Mouse (Mus musculus): Measurements from ENCODE around the gene Trpc5. TPM values are rescaled to one million over a fixed set of nuclear protein-coding genes. Genes with fewer than 3 reads are reported as not detected.

Gene Trpc5
- total and polyA plus RNA-seq, 3 experiments = 0.03 TPM; not detected in 2

GRCm38 (mm10) chrX:144420259-144420658 lies 267.7 kb downstream of the Trpc5 start:
- Histone ChIP-seq H3K36me3 (ENCODE audit: control insufficient read depth in 1 of 2, insufficient read depth in 2 of 2, low read length in 2 of 2) (no peaks in the 10 kb centered on the region), H3K27me3 (ENCODE audit: control insufficient read depth in 1 of 2, insufficient read depth in 2 of 2, low read length in 2 of 2) (no peaks in the 10 kb centered on the region; a peak in 1 of 4 replicates), H3K79me2 (ENCODE audit: control insufficient read depth, insufficient read depth, low read length, poor library complexity) (no peaks in the 10 kb centered on the region), H3K9me3 (replicated peaks; ENCODE audit: insufficient read depth, low read length) (no peaks in the 10 kb centered on the region), H3K27ac (ENCODE audit: control insufficient read depth, low read depth, low read length) (no peak overlapping the region), H3K9ac (ENCODE audit: control insufficient read depth, low read depth, low read length, poor library complexity, severe bottlenecking) (no peak overlapping the region), H3K4me3 (ENCODE audit: control insufficient read depth in 1 of 2, insufficient read depth in 1 of 2, low read depth in 2 of 2, low read length in 2 of 2) (no peak overlapping the region), H3K4me1 (ENCODE audit: control insufficient read depth in 1 of 2, insufficient read depth in 2 of 2, low read length in 2 of 2) (no peaks in the 10 kb centered on the region)
- no peak for TF ChIP-seq UBTF (IDR thresholded peaks at IDR 0.05; ENCODE audit: borderline replicate concordance, insufficient read depth, low read depth, low read length)
- no peak for TF ChIP-seq KAT2A (conservative IDR thresholded peaks at IDR 0.05; ENCODE audit: low read depth, low read length)
- TF ChIP-seq HCFC1 (IDR thresholded peaks at IDR 0.05; ENCODE audit: low read depth, low read length) = no peak
- TF ChIP-seq BHLHE40 (IDR thresholded peaks at IDR 0.05; ENCODE audit: borderline replicate concordance, low read depth, low read length) = no peak
- no peak for TF ChIP-seq MXI1 (IDR thresholded peaks at IDR 0.05; ENCODE audit: low read depth, low read length)
- no peak for TF ChIP-seq MAFK (IDR thresholded peaks at IDR 0.05; ENCODE audit: borderline replicate concordance, low read depth, low read length)
- no peak for TF ChIP-seq GATA1 (IDR thresholded peaks at IDR 0.05; ENCODE audit: low read depth, low read length)
- TF ChIP-seq ELF1 (IDR thresholded peaks at IDR 0.05; ENCODE audit: low read depth, low read length) = no peak
- no peak for TF ChIP-seq E2F4 (IDR thresholded peaks at IDR 0.05; ENCODE audit: borderline replicate concordance, low read depth, low read length)
- no peak for TF ChIP-seq MAZ (IDR thresholded peaks at IDR 0.05; ENCODE audit: low read depth, low read length)
- no peak for TF ChIP-seq TAL1 (IDR thresholded peaks at IDR 0.05; ENCODE audit: low read length)
- TF ChIP-seq NELFE (IDR thresholded peaks at IDR 0.05; ENCODE audit: low read depth, low read length) = no peak
- no peak for TF ChIP-seq SMC3 (IDR thresholded peaks at IDR 0.05; ENCODE audit: low read depth, low read length)
- TF ChIP-seq CTCF (IDR thresholded peaks at IDR 0.05 in 2 of 3, conservative IDR thresholded peaks at IDR 0.05 in 1 of 3; ENCODE audit: control insufficient read depth in 1 of 3, insufficient read depth in 1 of 3, low read depth in 2 of 3, low read length in 3 of 3, poor library complexity in 1 of 3, severe bottlenecking in 1 of 3) = no peak
- TF ChIP-seq POLR2AphosphoS2 (IDR thresholded peaks at IDR 0.05; ENCODE audit: low read length) = no peak
- no peak for TF ChIP-seq ETS1 (IDR thresholded peaks at IDR 0.05; ENCODE audit: low read depth, low read length)
- TF ChIP-seq RCOR1 (IDR thresholded peaks at IDR 0.05; ENCODE audit: low read depth, low read length) = no peak
- no peak for TF ChIP-seq MEF2A (IDR thresholded peaks at IDR 0.05; ENCODE audit: extremely low read depth, insufficient replicate concordance, low read depth, low read length, poor library complexity, severe bottlenecking)
- DNase-seq (ENCODE audit: low read depth, low spot score) = no peak

DNA sequence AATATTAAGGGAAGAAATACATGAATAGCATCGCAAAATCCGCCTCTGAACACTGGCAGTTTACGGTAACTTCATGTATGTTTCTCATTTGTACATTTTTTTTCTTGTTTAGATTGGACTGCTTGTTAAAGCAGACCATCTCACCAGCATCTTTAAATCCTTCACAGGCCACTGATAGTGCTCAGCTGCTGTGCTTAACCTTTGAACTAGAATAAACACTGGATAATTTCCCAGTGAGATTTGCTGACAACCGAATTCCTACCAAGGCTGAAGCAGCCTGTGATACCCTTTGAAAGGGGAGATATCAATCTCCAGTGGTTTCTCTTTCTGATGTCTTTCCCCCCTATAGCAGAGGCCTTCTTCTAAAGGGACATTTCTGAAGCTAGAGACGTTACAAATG lies 279.9 kb downstream of the Trpc5 start:
- Histone ChIP-seq H3K4me3 (ENCODE audit: control insufficient read depth in 1 of 2, insufficient read depth in 1 of 2, low read depth in 2 of 2, low read length in 2 of 2) (no peak overlapping the region), H3K9me3 (replicated peaks; ENCODE audit: insufficient read depth, low read length) (no peaks in the 10 kb centered on the region), H3K36me3 (ENCODE audit: control insufficient read depth in 1 of 2, insufficient read depth in 2 of 2, low read length in 2 of 2) (no peaks in the 10 kb centered on the region), H3K79me2 (ENCODE audit: control insufficient read depth, insufficient read depth, low read length, poor library complexity) (no peaks in the 10 kb centered on the region), H3K9ac (ENCODE audit: control insufficient read depth, low read depth, low read length, poor library complexity, severe bottlenecking) (no peak overlapping the region), H3K4me1 (ENCODE audit: control insufficient read depth in 1 of 2, insufficient read depth in 2 of 2, low read length in 2 of 2) (peaks cover 0 to 2% of the 10 kb centered on the region in 2 experiments; a peak in 1 of 4 replicates), H3K27ac (ENCODE audit: control insufficient read depth, low read depth, low read length) (no peak overlapping the region), H3K27me3 (ENCODE audit: control insufficient read depth in 1 of 2, insufficient read depth in 2 of 2, low read length in 2 of 2) (no peaks in the 10 kb centered on the region)
- TF ChIP-seq RAD21 (IDR thresholded peaks at IDR 0.05; ENCODE audit: low read depth, low read length) (no peak), NRF1 (IDR thresholded peaks at IDR 0.05; ENCODE audit: insufficient read depth, low read depth, low read length, poor library complexity, severe bottlenecking) (no peak), ETS1 (IDR thresholded peaks at IDR 0.05; ENCODE audit: low read depth, low read length) (no peak), USF1 (IDR thresholded peaks at IDR 0.05; ENCODE audit: low read depth, low read length) (no peak), MYC (IDR thresholded peaks at IDR 0.05; ENCODE audit: low read depth, low read length) (no peak), TAL1 (IDR thresholded peaks at IDR 0.05; ENCODE audit: low read length) (no peak), TBP (IDR thresholded peaks at IDR 0.05; ENCODE audit: low read depth, low read length) (no peak), GABPA (IDR thresholded peaks at IDR 0.05; ENCODE audit: low read depth, low read length) (no peak), ZMIZ1 (IDR thresholded peaks at IDR 0.05; ENCODE audit: low read depth, low read length) (no peak), USF2 (IDR thresholded peaks at IDR 0.05; ENCODE audit: borderline replicate concordance in 1 of 2, insufficient read depth in 1 of 2, low read depth in 1 of 2, low read length in 2 of 2) (no peak), ZKSCAN1 (IDR thresholded peaks at IDR 0.05; ENCODE audit: low read depth, low read length) (no peak), CHD1 (IDR thresholded peaks at IDR 0.05; ENCODE audit: low read depth, low read length) (no peak), BHLHE40 (IDR thresholded peaks at IDR 0.05; ENCODE audit: borderline replicate concordance, low read depth, low read length) (no peak), MAZ (IDR thresholded peaks at IDR 0.05; ENCODE audit: low read depth, low read length) (no peak)
- DNase-seq (ENCODE audit: low read depth, low spot score) = no peak

All from MEL (cell line).